Mouse (Mus musculus): Measurements from ENCODE around the gene Adarb2. TPM values are rescaled to one million over a fixed set of nuclear protein-coding genes. Genes with fewer than 3 reads are reported as not detected.
A peak's percentile ranks its signal among the peaks of the same experiment; 100 is the strongest.

The Adarb2 gene
- total RNA-seq, 2 experiments from 2014 or later: 22.9 to 25.8 TPM

- intact Hi-C loops (cut with DNase I): no loop called here
- no peak for TF ChIP-seq CTCF (IDR thresholded peaks at IDR 0.05)
- H3K27ac ChIP-seq: no peak overlapping the region
- DNase-seq (ENCODE audit: extremely low spot score in 1 of 2, low spot score in 2 of 2): no peak
- H3K4me3 ChIP-seq: no peak overlapping the region
These were observed 540.1 kb downstream of the Adarb2 start for GRCm38 (mm10) chr13:8742792-8743191.

GRCm38 (mm10) chr13:8744565-8744964, 541.9 kb downstream of the Adarb2 start:
- no peak overlapping the region for H3K4me3 ChIP-seq
- DNase-seq (ENCODE audit: extremely low spot score in 1 of 2, low spot score in 2 of 2): no peak
- intact Hi-C loops (cut with DNase I): no loop called here
- peak; percentile 53 for TF ChIP-seq CTCF (IDR thresholded peaks at IDR 0.05)
- H3K27ac ChIP-seq: no peak overlapping the region

GRCm38 (mm10) chr13:8745596-8745995, 542.9 kb downstream of the Adarb2 start:
- no peak overlapping the region for H3K4me3 ChIP-seq
- intact Hi-C loops (cut with DNase I): no loop called here
- no peak overlapping the region for H3K27ac ChIP-seq
- TF ChIP-seq CTCF (IDR thresholded peaks at IDR 0.05): no peak
- DNase-seq (ENCODE audit: extremely low spot score in 1 of 2, low spot score in 2 of 2): no peak

DNA sequence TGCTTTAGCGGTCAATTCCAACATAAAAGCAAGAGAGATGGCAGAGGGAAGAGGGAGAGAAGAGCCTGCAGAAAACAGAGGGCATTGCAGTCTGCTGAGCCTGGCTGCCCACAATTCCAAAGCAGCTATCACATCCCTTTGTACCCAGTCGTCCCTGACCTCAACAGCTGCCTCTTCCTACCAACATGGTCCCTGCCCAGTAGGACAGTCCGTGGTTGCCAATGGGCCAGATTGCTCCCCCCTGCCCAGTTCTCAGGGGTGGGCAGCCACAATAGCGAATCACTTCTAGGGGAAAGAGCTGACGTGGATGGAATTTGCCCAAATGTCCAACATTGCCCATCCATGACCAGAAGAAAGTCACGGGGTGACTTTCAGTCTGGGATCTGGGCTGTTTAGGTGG, 546.8 kb downstream of the Adarb2 start:
- DNase-seq (ENCODE audit: extremely low spot score in 1 of 2, low spot score in 2 of 2): no peak
- intact Hi-C loops (cut with DNase I): no loop called here
- no peak for TF ChIP-seq CTCF (IDR thresholded peaks at IDR 0.05)
- Histone ChIP-seq H3K27ac (no peak overlapping the region), H3K4me3 (no peak overlapping the region)

- no peak for TF ChIP-seq CTCF (IDR thresholded peaks at IDR 0.05)
- no peak overlapping the region for H3K27ac ChIP-seq
- H3K4me3 ChIP-seq: no peak overlapping the region
- no peak for DNase-seq (ENCODE audit: extremely low spot score in 1 of 2, low spot score in 2 of 2)
- intact Hi-C loops (cut with DNase I): no loop called here
These were observed 558.3 kb downstream of the Adarb2 start for GRCm38 (mm10) chr13:8760940-8761339.

DNA sequence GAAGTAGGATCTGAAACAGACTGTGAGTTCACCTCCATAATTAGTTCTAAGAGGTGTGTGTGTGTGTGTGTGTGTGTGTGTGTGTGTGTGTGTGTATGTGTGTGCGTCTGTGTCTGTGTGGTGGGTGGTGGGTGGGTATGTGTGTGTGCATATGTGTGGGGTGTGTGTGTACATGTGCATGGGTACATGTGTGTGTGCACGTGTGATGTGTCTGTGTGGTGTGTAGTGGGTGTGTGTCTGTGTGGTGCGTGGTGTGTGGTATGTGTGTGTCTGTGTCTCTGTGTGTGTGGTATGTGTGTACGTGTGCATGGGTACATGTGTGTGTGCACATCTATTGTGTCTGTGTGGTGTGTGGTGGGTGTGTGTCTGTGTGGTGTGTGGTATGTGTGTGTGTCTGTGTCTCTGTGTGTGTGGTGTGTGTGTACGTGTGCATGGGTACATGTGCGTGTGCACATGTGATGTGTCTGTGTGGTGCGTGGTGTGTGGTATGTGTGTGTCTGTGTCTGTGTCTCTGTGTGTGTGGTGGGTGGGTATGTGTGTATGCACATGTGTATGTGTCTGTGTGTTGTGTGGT, 567.1 kb downstream of the Adarb2 start:
- no peak for DNase-seq (ENCODE audit: extremely low spot score in 1 of 2, low spot score in 2 of 2)
- no peak for TF ChIP-seq CTCF (IDR thresholded peaks at IDR 0.05)
- intact Hi-C loops (cut with DNase I): no loop called here
- no peak overlapping the region for H3K4me3 ChIP-seq
- no peak overlapping the region for H3K27ac ChIP-seq

DNA sequence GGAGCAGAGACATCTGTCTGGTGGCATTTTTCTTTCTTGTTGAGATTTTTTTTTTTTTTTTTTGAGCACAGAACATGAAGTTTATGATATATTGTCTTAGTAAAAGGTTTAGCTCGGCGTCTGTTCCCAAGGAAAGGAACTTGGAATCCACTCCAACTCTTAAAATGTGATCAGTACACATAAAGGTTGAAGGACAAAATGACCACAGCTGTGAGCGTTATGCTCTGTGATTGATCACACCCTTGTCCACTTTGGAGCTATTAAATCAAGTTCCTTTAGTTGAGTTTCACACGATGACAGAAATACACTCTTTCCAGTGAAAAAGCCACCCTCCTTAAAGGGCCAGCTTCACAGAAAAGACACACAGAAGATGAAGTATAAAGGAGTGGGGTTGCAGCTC, 568.0 kb downstream of the Adarb2 start:
- H3K4me3 ChIP-seq: no peak overlapping the region
- intact Hi-C loops (cut with DNase I): no loop called here
- no peak for TF ChIP-seq CTCF (IDR thresholded peaks at IDR 0.05)
- no peak overlapping the region for H3K27ac ChIP-seq
- no peak for DNase-seq (ENCODE audit: extremely low spot score in 1 of 2, low spot score in 2 of 2)

DNA sequence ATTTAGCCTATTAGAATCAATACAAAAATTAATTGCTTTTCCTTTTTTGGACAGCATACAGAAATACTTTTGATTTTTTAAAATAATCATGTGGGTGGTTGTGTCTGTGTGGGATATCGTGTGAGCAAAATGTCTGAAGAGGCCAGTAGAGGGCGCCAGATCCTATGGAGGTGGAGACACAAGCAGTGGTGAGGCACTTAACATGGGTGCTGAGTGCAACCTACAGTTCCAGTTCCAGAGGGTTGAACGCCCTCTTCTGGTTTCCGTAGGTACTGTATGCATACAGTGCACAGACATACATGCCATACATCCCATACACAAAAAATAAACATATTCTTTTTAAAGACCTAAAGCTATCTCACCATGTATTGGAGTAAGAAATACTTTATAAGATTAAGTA, 577.8 kb downstream of the Adarb2 start:
- peak; percentile 29 to 32 for DNase-seq (ENCODE audit: extremely low spot score in 1 of 2, low spot score in 2 of 2)
- peak; percentile 63 for TF ChIP-seq CTCF (IDR thresholded peaks at IDR 0.05)
- Histone ChIP-seq H3K27ac (no peak overlapping the region), H3K4me3 (no peak overlapping the region)
- intact Hi-C loops (cut with DNase I): loop anchor here (10.0 kb wide), 1 partner anchor 576 kb away; the partner anchor contains the start of gene Adarb2

DNA sequence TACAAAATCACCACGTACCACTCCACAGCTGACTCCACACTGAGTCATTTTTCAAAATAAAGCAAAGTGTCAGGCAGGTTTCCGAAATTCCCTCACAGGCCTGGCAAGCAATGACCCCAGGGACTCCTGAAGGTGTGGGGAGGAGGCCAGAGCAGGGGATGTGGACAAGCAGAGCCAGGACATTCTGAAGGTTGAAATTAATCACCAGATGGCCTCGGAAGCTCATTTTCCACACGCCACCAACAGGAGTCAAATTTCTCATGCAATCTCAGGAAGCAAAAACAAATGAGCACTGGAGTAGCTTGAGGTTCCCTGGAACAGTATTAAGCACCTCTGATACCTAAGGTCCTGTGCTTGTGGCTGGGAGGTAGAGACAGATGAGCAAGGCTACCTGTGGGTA, 580.0 kb downstream of the Adarb2 start:
- no peak overlapping the region for H3K4me3 ChIP-seq
- intact Hi-C loops (cut with DNase I): loop anchor here (10.0 kb wide), 1 partner anchor 578 kb away; the partner anchor contains the start of gene Adarb2
- no peak overlapping the region for H3K27ac ChIP-seq
- no peak for TF ChIP-seq CTCF (IDR thresholded peaks at IDR 0.05)
- no peak for DNase-seq (ENCODE audit: extremely low spot score in 1 of 2, low spot score in 2 of 2)

- intact Hi-C loops (cut with DNase I): loop anchor here (2.0 to 10.0 kb wide), 2 partner anchors 579 to 1945 kb away; partner anchors contain the start of gene Adarb2
- no peak for TF ChIP-seq CTCF (IDR thresholded peaks at IDR 0.05)
- no peak overlapping the region for H3K27ac ChIP-seq
- DNase-seq (ENCODE audit: extremely low spot score in 1 of 2, low spot score in 2 of 2): no peak
- H3K4me3 ChIP-seq: no peak overlapping the region
These were observed 581.1 kb downstream of the Adarb2 start for GRCm38 (mm10) chr13:8783686-8784307.

GRCm38 (mm10) chr13:8784308-8785061, 581.8 kb downstream of the Adarb2 start:
- no peak overlapping the region for H3K27ac ChIP-seq
- intact Hi-C loops (cut with DNase I): loop anchor here (2.0 to 10.0 kb wide), 2 partner anchors 580 to 1946 kb away; partner anchors contain the start of gene Adarb2
- DNase-seq (ENCODE audit: extremely low spot score in 1 of 2, low spot score in 2 of 2): no peak
- no peak overlapping the region for H3K4me3 ChIP-seq
- TF ChIP-seq CTCF (IDR thresholded peaks at IDR 0.05): no peak

GRCm38 (mm10) chr13:8785185-8785584, 582.5 kb downstream of the Adarb2 start:
- intact Hi-C loops (cut with DNase I): loop anchor here (2.0 to 10.0 kb wide), 2 partner anchors 580 to 1946 kb away; partner anchors contain the start of gene Adarb2
- no peak overlapping the region for H3K27ac ChIP-seq
- DNase-seq (ENCODE audit: extremely low spot score in 1 of 2, low spot score in 2 of 2): peak; percentile 57 to 66

More at GRCm38 (mm10) chr13:8785185-8785584, 582.5 kb downstream of the Adarb2 start:
- peak; percentile 87 for TF ChIP-seq CTCF (IDR thresholded peaks at IDR 0.05)
- H3K4me3 ChIP-seq: no peak overlapping the region

Measured in left cerebral cortex, adult 2 months (tissue).